Mouse (Mus musculus) hindbrain, embryonic 11.5 days (tissue): ENCODE results near the gene Hint1. TPM values are rescaled to one million over a fixed set of nuclear protein-coding genes. Genes with fewer than 3 reads are reported as not detected.

Experiments used
- polyA plus RNA-seq: library from polyadenylated mRNA; unstranded; fragments of >200 nt; fragmentation: Nextera tagmentation; extraction: Ambion mirVana; gene quantifications from 2 replicates; pipeline ENCODE4 v1.2.1, GENCODE M21; 2014

Hint1 gene
- polyA plus RNA-seq, 1 experiment from 2014 or later, result 669 TPM

Other genes with a start within 250 kb of the Hint1 start
- gene Cdc42se2, start 78.7 kb upstream of the Hint1 start, polyA plus RNA-seq, result 245 and 257 TPM in 2 replicates
- 9.7 and 11.2 TPM in 2 replicates for gene Lyrm7, start 5.5 kb upstream of the Hint1 start, polyA plus RNA-seq
- gene Gpx3, start 36.1 kb downstream of the Hint1 start, polyA plus RNA-seq, result 91.4 and 114 TPM in 2 replicates
- 9.8 and 10.3 TPM in 2 replicates for gene Tnip1, start 96.5 kb downstream of the Hint1 start, polyA plus RNA-seq
- 90.2 and 91.6 TPM in 2 replicates for gene Anxa6, start 167.1 kb downstream of the Hint1 start, polyA plus RNA-seq
- 0.36 and 1.1 TPM in 2 replicates for gene Ccdc69, start 211.7 kb downstream of the Hint1 start, polyA plus RNA-seq
- gene Gm2a, start 231.7 kb downstream of the Hint1 start, polyA plus RNA-seq, result 14.1 and 15.6 TPM in 2 replicates